Mouse (Mus musculus) stomach, postnatal 0 days (tissue): ENCODE measurements around the gene Creb3l2.

Experiments
- CTCF ChIP-seq: IDR thresholded peaks from 2 replicates; pipeline ENCODE4 v1.5.1; 2016; ENCODE audit warnings: antibody characterized with exemption, low read depth, mild to moderate bottlenecking, moderate library complexity
- EP300 ChIP-seq: optimal IDR thresholded peaks from 2 replicates; pipeline ENCODE3; 2016; ENCODE audit warnings: antibody characterized with exemption

GRCm38 (mm10) chr6:37328671-37329070 is 113.3 kb downstream of the Creb3l2 start:
- no peak for TF ChIP-seq EP300
- no peak for TF ChIP-seq CTCF
